Mouse (Mus musculus): ENCODE measurements around the gene Snph.
"Not testable (repeated sequence)": the region's sequence is repeated elsewhere in the genome, so short reads cannot be mapped to it uniquely, and the experiment has no call there.

Snph gene

GRCm38 (mm10) chr2:151632159-151632814 is at the start of gene Snph:
TSS of gene Snph (minus strand) at chr2:151632593.
- DNase-seq (ENCODE audit: low spot score) = no peak

- no peak for DNase-seq (ENCODE audit: low spot score)
Measured at GRCm38 (mm10) chr2:151676234-151676633, 43.8 kb upstream of the Snph start.

GRCm38 (mm10) chr2:151670968-151671329 is 38.6 kb upstream of the Snph start:
- DNase-seq (ENCODE audit: low spot score) = no peak

DNA sequence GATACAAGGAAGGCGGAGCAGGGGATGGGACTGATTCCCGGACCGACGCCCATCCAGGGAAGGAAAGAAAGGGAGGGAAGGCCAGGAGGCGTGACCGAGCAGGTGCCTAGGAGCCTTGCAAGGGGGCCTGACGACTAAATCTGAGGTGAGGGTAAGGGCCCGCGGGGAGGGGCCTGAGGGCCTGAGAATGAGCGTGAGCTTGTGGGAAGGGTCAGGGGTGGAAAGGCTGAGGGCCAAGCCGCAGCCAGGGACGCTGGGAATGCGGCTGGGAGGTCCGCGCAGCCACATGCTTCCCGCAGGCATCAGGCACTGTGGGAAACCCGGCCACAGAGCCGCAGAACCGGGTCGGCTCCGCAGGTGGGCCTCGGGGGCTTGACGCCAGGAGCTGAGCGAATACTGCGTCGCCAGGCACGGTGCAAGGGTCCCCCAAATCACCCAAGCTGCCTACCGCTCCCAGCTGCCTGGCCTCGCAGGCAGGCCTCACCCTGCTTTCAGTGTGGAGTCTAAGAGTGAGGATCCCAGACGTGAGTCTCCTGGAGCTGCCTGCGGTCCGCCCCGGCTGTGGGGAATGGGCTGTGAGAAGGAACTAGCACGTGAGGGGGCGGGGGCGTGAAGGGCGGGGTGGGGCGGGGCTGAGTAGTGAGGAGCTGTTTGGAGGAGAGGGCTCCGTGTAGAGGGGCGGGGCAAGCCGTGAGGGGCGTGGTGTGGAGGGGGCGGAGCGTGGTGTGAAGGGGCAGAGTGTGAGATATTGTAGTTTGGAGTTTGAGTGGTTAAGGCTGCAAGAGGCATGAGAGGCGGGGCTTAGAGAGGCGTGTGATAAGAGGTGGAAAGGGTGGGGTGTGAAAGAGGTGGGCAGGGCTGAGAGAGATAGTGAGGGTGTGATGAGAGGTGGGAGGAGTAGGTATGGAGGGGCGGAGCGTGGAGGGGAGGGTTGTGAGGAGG is 37.9 kb upstream of the Snph start:
- no peak for DNase-seq (ENCODE audit: low spot score)

DNA sequence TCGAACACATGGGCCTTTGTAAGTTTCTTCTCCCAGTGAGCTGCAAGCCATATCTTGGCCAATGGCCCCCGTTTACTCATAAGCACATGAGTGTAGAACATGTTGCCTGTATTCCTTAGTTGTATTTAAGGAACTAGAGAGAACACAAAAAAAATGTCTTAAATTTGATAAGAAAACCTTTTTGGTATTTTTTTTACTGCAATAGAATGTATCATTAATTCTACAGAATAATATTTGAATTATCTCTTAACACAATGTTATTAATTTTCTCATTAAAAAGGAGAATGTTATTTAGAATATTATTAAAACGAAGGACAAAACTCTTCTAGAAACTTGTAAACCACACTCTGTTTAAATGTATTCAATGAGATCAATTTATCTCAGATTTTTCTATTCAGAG is 36.0 kb upstream of the Snph start, which contains the start of gene Rad21l:
TSS of gene Rad21l (minus strand) at position 101 of the 400 bp plus-strand sequence.
- no peak for DNase-seq (ENCODE audit: low spot score)

GRCm38 (mm10) chr2:151652053-151652452 is 19.7 kb upstream of the Snph start:
- no peak for DNase-seq (ENCODE audit: low spot score)

DNA sequence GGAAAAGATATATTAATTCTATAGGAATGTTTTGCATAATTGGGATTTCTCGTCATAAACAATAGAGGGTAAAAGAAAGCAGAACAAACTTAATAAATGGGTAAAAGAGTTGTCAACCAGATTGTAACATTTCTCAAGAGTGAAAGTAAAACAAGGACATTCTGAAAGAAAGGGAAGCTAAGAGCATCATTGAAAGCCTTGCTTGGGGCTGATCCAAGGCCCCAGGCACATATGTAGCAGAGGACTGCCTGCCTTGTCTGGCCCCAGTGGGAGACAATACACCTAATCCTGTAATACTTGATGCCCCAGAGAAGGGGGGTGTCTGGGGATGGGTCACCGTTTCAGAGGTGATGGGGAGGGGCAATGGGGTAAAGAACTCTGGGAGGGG is 3.6 kb upstream of the Snph start:
- DNase-seq (ENCODE audit: low spot score) = no peak

DNA sequence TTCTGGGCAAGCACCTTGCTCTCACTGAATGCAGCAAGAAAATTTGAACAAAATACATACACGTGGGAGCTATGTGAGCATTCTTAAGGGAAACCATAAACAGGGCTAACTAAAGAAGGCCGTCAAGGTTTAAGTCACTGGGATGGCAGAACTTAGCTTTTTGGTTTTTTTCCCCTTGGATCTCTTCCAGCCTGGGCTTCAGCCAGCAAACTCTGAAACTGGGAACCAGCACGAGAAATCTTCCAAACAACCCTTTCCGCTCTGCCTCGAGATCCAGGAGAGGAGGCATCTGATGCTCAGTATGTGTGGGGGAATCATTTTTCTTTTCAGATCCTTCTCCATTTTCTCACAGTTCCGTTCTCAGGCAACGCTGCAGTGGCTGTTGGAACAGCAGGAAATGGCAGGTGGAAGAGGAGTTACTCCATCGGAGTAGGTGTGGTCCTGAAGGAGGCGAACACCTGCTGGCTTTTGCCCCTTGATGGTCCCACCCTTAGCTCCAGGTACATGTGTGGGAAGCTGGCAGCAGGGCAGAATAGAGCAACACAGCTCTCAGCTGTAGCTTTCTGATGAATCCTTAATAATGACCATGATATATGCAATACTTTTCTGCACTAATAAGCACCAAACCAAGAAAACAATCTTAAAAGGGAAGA is 3.1 kb upstream of the Snph start:
- DNase-seq (ENCODE audit: low spot score) = peak; percentile 48

DNA sequence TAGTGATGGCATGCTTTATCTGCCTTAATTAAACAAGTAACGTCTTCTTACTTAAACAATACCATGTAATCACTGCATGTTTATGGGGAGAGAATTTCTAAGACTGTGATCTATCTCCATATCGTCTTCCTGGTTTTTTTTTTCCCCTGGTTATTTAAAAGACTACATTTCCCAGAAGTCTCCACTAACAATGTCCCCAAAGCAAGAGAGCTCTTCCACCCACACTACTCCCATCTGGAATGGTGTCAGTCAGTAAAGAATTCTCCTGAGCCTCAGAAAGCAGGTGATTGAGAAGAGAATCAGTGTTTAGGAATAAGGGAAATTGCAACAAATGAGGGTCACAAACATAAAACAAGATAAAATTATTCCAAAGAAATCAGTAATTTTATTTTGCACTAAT is 2.5 kb upstream of the Snph start:
- no peak for DNase-seq (ENCODE audit: low spot score)

DNA sequence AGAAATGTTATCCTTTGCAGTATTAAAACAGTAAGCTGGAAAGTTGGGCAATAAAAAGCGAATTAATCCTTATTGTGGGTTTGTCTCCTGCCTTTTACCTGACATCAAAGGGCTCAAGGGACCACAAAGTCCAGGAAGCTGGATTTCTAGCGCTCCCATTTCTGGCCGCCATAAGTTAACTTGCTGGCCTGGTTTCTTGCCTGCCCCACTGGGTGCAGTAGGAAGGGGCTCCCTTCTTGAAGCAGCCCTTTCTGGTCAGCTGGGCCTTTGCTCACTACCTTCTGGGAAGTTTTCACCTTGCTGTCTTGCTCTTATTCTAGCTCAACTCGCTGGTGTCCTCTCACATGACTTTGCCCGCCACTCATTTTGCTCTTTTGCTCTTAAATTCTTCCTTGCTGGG is 589 bp upstream of the Snph start:
- DNase-seq (ENCODE audit: low spot score) = no peak

DNA sequence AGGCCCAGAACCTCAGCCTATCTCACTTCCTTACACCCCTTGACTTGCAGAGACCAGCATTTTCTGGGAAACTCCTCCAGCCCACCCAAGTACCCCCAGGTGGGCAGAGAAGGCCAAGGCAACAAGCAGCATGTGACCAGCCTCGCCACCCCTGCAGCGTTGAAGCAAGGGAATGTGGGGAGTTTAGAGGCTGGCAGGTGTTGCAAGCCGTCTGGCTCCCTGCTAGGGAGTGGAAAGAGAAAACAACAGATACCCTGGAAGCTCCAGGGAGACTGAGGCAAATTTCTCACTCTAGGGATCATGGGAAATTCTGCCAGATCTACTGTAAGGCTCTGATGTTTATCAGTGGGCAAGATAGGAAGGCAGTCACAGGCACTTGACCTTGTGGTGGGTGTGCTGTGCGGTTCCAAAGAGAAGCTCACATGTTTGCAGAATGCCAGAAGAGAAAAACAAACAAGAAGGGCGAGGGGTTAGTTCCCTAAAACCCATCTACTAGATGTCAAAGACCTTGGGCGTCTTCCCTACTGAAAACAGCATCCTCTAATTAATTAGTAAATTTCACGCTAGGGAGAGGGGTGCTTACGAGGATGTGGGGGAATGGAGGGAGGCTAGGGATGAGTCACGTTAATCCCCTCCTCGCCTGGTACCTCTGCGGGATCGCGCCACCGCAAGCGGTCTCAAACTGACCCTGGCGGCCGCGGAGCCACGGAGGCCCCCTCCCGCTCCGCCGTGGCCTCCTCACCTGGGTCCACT is 811 bp downstream of the Snph start:
- DNase-seq (ENCODE audit: low spot score) = no peak

- DNase-seq (ENCODE audit: low spot score) = no peak
Measured at GRCm38 (mm10) chr2:151629310-151629709, 3.1 kb downstream of the Snph start.

DNA sequence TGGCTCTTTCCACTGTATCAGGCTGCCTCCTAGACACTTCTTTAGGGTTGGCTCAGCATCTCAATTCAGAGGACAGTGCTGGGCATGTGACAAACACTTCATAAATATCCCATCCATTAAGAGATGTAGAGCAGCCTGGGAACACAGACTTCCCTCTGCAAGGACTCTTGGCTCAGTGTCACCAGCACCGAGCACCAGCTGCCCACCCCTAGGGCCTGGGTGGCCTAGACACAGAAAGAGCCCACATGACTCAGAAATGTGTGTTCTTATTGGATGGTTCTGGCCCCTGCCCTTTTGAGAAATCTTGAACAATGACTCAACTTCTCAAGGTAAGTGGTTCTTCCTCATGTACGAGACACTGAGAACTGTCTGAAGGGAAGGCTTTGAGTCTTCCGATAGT is 4.4 kb downstream of the Snph start:
- DNase-seq (ENCODE audit: low spot score) = no peak

GRCm38 (mm10) chr2:151626296-151626695 is 6.1 kb downstream of the Snph start:
- no peak for DNase-seq (ENCODE audit: low spot score)

DNA sequence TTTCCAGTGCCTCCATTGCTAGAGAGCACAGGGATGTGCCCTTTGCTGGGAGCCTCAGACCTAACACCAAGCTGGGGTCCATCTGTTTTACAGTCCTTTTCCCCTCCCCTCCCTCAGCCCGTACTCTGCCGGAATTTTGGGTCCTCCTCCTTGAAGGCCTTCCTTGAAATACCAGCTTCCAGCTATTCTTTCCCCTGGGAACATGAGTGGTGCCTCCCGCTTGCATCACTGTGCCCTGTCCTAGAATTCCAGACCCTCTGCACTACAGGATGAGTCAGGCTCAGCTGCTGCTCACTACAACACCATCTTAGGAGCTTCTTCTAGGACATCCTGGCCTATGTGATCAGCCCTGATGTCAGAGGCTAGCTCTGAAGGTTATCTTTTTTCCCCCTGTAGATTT is 8.6 kb downstream of the Snph start:
- no peak for DNase-seq (ENCODE audit: low spot score)

- peak; percentile 57 for DNase-seq (ENCODE audit: low spot score)
Measured at GRCm38 (mm10) chr2:151616551-151617329, 15.7 kb downstream of the Snph start.

- DNase-seq (ENCODE audit: low spot score) = not testable (repeated sequence)
Measured at GRCm38 (mm10) chr2:151615779-151616178, 16.6 kb downstream of the Snph start.

DNA sequence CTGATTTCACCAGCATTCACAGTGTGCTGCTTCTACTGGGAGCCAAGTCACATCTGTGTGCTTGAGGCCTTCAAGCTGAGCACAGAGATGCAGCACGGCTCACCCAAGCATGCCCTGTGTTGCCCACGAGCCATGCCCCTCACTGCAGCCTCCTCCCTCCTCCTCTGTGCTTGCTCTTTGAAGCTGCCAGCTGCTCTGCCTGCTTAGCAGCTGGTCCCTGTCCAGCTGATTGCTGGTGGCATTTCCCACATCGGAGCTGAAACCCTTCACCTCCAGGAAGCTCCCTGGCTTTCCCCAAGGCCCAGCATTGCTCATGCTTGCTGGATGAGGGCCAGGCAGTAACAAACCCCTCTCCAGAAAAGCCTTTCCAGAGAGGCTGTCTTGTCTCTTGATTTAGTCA is 22.4 kb downstream of the Snph start:
- DNase-seq (ENCODE audit: low spot score) = peak; percentile 27

DNA sequence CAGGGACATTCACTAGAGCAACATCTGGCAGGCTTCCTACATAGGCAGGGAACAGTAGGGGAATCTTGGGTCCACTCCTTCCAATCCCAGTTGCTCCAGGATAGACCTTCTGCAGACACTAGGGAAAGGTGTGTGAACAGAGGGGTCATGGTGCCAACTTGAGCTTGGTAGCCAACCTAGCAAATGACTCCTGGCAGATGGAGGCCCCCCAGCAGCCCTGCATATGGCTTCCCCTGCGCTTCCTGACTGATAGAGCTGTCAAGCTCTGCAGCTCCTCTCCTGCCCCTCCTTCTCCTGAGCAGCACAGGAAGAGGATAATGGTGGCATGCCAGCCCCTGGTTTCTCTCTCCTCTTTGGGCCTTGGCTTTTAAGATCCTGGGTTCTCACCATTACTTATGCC is 24.0 kb downstream of the Snph start:
- DNase-seq (ENCODE audit: low spot score) = no peak

GRCm38 (mm10) chr2:151605437-151605987 is 26.9 kb downstream of the Snph start:
- no peak for DNase-seq (ENCODE audit: low spot score)

DNA sequence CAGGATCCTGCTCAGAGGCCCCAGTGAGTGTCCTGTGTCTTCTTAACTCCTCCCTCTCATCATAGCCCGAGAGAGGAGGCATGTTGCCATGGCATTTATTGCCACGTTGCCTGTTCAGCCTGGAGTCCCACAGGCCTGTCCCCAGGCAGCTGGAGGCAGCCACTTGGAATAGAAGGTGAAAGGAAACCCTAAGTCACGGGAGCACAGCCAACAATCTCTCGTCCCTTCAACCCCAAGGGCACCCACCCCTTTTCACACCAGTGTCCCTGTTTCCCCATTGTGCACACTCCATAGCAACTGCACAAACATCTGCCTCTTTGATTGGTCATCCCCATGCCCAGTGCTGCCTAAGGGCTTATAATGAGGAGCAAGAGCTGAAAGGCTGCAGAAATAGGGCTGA is 28.8 kb downstream of the Snph start:
- peak; percentile 57 for DNase-seq (ENCODE audit: low spot score)
